Mouse (Mus musculus) lung, embryonic 14.5 days (tissue): ENCODE results near the gene Mgat4a. TPM values are rescaled to one million over a fixed set of nuclear protein-coding genes. Genes with fewer than 3 reads are reported as not detected.

Experiments used
- ATAC-seq: fragments of 200-750 bp; cut with Nextera tagmentation; 2 replicates; pipeline ENCODE4 v1.8.0; 2017; ENCODE audit warnings: mild to moderate bottlenecking, moderate TSS enrichment, moderate library complexity; ENCODE audit not compliant: insufficient read depth
- DNase-seq: peaks from one replicate; pipeline ENCODE4 v3.0.0-alpha.2; 2015
- H3K27ac ChIP-seq: fragments of 300-500 bp; sonication (generic); 2 replicates; pipeline ENCODE4 v1.5.1; 2014; ENCODE audit warnings: low read depth, mild to moderate bottlenecking, moderate library complexity
- H3K27me3 ChIP-seq: fragments of 300-500 bp; sonication (generic); 2 replicates; pipeline ENCODE4 v1.6.1; 2014; ENCODE audit warnings: low read length, control low read depth; ENCODE audit not compliant: insufficient read depth
- H3K36me3 ChIP-seq: fragments of 300-500 bp; sonication (generic); 2 replicates; pipeline ENCODE4 v1.6.1; 2014; ENCODE audit warnings: control low read depth; ENCODE audit not compliant: insufficient read depth
- H3K4me1 ChIP-seq: fragments of 300-500 bp; sonication (generic); 2 replicates; pipeline ENCODE4 v1.6.1; 2014; ENCODE audit warnings: antibody characterized with exemption, control low read depth; ENCODE audit not compliant: insufficient read depth
- H3K4me2 ChIP-seq: fragments of 300-500 bp; sonication (generic); 2 replicates; pipeline ENCODE4 v1.6.1; 2014; ENCODE audit warnings: mild to moderate bottlenecking
- H3K4me3 ChIP-seq: fragments of 300-500 bp; sonication (generic); 2 replicates; pipeline ENCODE4 v1.5.1; 2014; ENCODE audit warnings: low read depth, low read length
- H3K9ac ChIP-seq: fragments of 300-500 bp; sonication (generic); 2 replicates; pipeline ENCODE4 v1.6.1; 2014
- H3K9me3 ChIP-seq: fragments of 300-500 bp; sonication (generic); 2 replicates; pipeline ENCODE4 v1.6.1; 2016; ENCODE audit warnings: low read depth, low read length, control low read depth
- CTCF ChIP-seq: IDR thresholded peaks from 2 replicates; pipeline ENCODE4 v1.5.1; 2016; ENCODE audit warnings: antibody characterized with exemption, low read depth
- WGBS: fragments of 180-500 bp; shearing (Covaris S2); extraction: QIAGEN DNeasy Blood & Tissue Kit; methylation state at CpG from one replicate; pipeline ENCODE4 v1.1.7; 2014; 5-methylcytosine and 5-hydroxymethylcytosine counted together
- polyA plus RNA-seq: library from polyadenylated mRNA; unstranded; fragments of >200 nt; fragmentation: Nextera tagmentation; extraction: Ambion mirVana; gene quantifications from 2 replicates; pipeline ENCODE4 v1.2.1, GENCODE M21; 2014

Mgat4a gene
- polyA plus RNA-seq, 1 experiment from 2014 or later = 6.0 TPM

DNA sequence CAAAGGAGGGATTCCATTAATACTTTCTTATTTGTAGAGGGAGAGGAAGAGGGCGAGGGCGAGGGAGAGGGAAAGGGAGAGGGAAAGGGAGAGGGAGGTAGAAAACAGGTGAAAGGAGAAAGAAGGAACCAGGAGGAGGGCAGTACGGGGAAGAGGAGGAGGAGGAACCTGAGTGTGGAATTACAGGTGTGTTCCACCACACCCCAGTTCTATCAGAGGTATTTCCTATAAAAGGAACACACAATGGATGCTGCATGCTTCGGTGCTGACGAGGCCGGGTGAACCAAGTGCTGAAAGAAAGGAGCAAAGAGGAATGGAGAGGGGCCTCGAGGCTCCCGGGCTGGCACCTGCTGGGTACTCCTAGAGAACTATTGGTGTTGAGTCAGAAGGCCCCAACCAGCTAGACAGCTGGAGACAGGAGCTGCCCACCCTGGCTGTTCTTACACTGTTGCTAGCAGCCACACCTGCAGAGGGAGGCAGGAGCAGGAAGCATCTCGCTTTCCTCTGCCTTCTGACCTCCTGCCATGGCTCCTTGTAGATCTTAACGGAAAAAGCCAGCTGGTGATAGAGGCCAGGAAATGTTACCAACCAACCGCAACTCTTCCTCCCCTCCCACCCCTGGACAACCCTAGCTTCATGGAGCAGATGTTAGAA, 5.7 kb upstream of the Mgat4a start:
- Histone ChIP-seq H3K9ac (no peak overlapping the region), H3K27ac (no peak overlapping the region), H3K27me3 (peaks cover 13% of the 10 kb centered on the region), H3K4me2 (no peak overlapping the region), H3K4me1 (no peaks in the 10 kb centered on the region), H3K4me3 (no peak overlapping the region), H3K9me3 (no peaks in the 10 kb centered on the region), H3K36me3 (no peaks in the 10 kb centered on the region)
- 71% methylated on average over 11 of the region's 11 CpGs for whole genome bisulfite sequencing
- ATAC-seq = no peak
- TF ChIP-seq CTCF = no peak
- no peak for DNase-seq

DNA sequence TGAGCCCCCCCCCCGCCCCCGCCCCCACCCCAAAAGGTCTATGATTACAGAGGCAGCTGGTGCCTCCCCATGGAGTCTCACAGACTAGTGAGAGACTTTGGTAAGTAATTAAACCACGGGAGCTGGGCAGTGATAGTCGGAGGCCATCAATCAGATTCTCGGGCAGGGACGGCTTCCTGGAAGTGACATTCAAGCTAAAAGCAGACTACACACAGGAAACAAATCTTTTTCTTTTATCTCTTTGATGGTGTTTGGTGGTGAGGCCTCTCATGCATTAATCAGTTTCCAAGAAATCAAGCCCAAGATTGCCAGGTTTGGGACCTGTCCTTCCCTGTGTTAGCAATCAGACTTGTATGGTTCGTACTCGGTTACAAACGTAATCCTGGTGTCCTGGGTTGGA, 3.4 kb upstream of the Mgat4a start:
- Histone ChIP-seq H3K4me3 (no peak overlapping the region), H3K27ac (no peak overlapping the region), H3K4me2 (no peak overlapping the region), H3K27me3 (peaks cover 16% of the 10 kb centered on the region), H3K4me1 (no peaks in the 10 kb centered on the region), H3K36me3 (no peaks in the 10 kb centered on the region), H3K9ac (no peak overlapping the region), H3K9me3 (no peaks in the 10 kb centered on the region)
- WGBS = 25% methylated on average over 9 of the region's 9 CpGs
- ATAC-seq (no peak), DNase-seq (no peak)
- TF ChIP-seq CTCF = no peak

DNA sequence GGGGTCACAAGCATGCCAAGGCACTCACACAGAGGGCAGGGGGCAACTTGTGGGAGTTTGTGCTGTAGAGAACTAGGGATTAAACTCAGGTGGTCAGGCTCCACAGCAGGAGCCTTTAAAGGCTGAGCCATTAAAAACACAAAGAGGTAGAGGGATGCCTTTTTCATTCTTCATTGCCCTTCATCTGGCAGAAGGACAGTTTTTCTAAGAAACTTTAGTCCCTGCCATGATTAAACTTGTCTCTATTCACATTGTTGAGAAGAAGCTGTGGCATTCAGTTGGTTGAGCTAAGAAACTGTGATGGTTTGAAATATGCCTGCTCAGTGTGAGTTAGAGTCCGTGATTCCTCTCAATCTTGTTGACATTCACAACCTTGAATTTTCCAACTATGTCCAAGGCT, 2.2 kb upstream of the Mgat4a start:
- Histone ChIP-seq H3K9me3 (no peaks in the 10 kb centered on the region), H3K4me3 (no peak overlapping the region), H3K4me1 (no peaks in the 10 kb centered on the region), H3K27ac (no peak overlapping the region), H3K9ac (no peak overlapping the region), H3K4me2 (no peak overlapping the region), H3K36me3 (no peaks in the 10 kb centered on the region), H3K27me3 (peaks cover 16% of the 10 kb centered on the region)
- ATAC-seq = no peak
- WGBS = 29% methylated on average over 1 of the region's 1 CpGs
- TF ChIP-seq CTCF = no peak
- no peak for DNase-seq

DNA sequence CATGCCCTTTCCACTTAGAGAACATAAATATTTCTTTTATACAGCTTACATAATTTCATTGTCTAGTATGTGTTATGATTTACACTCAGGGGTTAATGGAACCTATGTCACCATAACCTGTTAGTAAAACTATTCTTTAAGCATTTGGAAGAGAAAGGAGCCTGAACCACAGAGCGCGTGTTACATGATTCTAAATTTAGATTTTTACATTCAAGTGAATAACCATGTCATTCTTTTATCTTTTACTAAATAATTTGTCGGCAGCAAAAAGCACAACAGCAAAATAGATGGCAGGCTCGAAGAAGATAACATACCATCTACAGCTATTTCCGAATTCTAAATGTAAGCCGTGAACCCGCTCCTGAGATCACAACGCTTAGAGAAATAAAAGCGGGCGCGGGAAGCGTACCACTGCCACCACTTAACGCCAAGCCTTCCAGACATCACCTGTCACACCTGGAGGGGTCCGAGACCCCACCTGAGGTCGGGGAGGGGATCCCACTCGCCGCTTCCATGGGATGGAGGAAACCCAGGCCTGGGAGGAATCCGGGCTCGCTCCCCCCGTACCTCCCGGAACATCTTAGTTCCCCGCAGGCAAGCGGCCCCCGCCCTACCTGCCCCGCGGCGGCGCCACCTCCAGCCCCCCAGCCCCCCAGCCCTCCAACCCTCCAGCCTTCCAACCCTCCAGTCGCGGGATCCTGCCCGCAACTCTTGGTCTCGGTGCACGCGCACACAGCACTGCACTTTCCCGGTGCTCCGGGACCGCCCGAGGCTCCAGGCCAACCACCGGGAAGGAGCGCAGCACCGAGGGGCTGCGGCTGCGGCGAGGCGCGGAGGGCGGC, 627 bp downstream of the Mgat4a start:
- no peak for TF ChIP-seq CTCF
- 2% methylated on average over 47 of the region's 47 CpGs for WGBS

DNA sequence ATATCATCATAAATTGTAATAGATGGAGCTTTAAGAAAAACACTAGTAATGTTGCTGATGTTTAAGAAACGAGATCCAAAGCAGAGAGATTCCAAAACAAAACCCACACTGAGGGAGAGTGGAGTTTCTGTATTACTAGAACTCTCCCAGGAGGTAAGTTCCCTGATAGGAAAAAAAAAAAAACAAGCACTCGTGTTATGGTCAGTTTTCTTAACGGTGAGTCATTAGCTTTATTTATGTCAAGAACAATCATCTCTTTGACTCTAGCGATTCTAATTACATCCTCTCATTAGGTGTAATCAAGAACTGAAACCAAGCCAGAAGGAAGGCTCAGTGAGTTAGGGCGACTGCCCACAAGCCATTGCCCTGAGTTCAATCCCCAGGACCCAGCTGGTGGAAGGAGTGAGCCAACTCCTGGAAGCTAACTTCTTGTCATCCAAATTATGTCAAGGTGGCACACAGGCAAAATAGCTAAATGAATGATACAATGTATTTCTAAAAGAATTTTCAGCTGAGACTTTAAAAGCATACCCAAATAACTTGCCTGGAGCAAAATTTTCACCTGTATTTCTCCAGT, 6.2 kb downstream of the Mgat4a start:
- Histone ChIP-seq H3K27me3 (no peaks in the 10 kb centered on the region), H3K4me3 (no peak overlapping the region), H3K4me1 (no peaks in the 10 kb centered on the region), H3K27ac (no peak overlapping the region), H3K4me2 (no peak overlapping the region), H3K9ac (no peak overlapping the region), H3K9me3 (no peaks in the 10 kb centered on the region), H3K36me3 (no peaks in the 10 kb centered on the region)
- DNase-seq (no peak), ATAC-seq (no peak)
- no peak for TF ChIP-seq CTCF
- WGBS = 51% methylated on average over 5 of the region's 5 CpGs

More for the DNA sequence above, 627 bp downstream of the Mgat4a start:
- no peaks in the 10 kb centered on the region for H3K4me1 ChIP-seq
- H3K4me2 ChIP-seq = peak overlapping the region; percentile 95
- no peak overlapping the region for H3K27ac ChIP-seq
- DNase-seq (no peak), ATAC-seq (peak; percentile 77; the same call in 1 of the 2 replicates)
- peak overlapping the region; percentile 69 for H3K9ac ChIP-seq
- no peaks in the 10 kb centered on the region for H3K36me3 ChIP-seq
- no peaks in the 10 kb centered on the region for H3K9me3 ChIP-seq
- H3K4me3 ChIP-seq = peak overlapping the region; percentile 74
- peaks cover 16% of the 10 kb centered on the region for H3K27me3 ChIP-seq

DNA sequence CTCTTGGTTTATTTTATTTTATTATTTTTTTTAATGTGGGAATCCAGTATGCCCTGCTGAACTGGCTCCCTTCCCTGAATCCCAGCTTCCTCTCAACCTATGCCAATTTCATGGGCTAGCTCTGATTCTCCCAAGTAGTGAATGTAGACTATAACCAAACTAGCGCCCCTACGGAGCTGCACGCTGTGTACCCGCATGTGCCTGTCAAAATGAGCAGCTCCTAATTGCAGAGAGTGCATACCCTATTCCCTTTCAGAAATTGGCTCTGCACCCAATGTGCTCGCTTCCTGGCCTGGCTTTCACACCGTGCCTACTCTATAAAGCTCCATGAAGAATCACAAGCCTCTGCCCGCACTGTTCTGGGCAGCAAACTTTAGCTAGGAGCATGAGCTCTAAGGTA, 7.6 kb downstream of the Mgat4a start:
- Histone ChIP-seq H3K9me3 (no peaks in the 10 kb centered on the region), H3K27ac (no peak overlapping the region), H3K9ac (no peak overlapping the region), H3K36me3 (no peaks in the 10 kb centered on the region), H3K4me3 (no peak overlapping the region), H3K4me1 (no peaks in the 10 kb centered on the region), H3K27me3 (no peaks in the 10 kb centered on the region), H3K4me2 (no peak overlapping the region)
- DNase-seq (no peak), ATAC-seq (no peak)
- TF ChIP-seq CTCF = no peak
- WGBS = 88% methylated on average over 7 of the region's 7 CpGs

DNA sequence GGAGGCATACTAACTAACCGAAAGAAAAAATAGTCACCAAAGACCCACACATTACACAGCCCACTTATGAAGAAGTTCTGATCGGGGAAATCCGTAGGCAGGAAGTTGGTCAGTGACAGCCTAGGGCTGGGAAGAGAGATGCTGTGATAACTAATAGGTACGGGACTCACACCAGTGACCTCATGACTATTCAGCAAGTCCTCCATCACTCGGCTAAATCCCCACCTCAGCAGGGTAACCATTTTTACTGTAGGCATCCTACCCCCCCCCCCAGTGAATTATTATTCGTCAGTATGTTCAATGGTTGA, 8.3 kb downstream of the Mgat4a start:
- WGBS = 73% methylated on average over 6 of the region's 6 CpGs
- ATAC-seq = no peak
- no peak for TF ChIP-seq CTCF

More for the DNA sequence above, 8.3 kb downstream of the Mgat4a start:
- Histone ChIP-seq H3K27me3 (no peaks in the 10 kb centered on the region), H3K27ac (no peak overlapping the region), H3K9ac (no peak overlapping the region), H3K36me3 (no peaks in the 10 kb centered on the region), H3K4me1 (no peaks in the 10 kb centered on the region), H3K9me3 (no peaks in the 10 kb centered on the region), H3K4me2 (no peak overlapping the region), H3K4me3 (no peak overlapping the region)
- no peak for DNase-seq
